ENCODE assay signal across 15 mouse cellular contexts in the genomic region with DNA sequence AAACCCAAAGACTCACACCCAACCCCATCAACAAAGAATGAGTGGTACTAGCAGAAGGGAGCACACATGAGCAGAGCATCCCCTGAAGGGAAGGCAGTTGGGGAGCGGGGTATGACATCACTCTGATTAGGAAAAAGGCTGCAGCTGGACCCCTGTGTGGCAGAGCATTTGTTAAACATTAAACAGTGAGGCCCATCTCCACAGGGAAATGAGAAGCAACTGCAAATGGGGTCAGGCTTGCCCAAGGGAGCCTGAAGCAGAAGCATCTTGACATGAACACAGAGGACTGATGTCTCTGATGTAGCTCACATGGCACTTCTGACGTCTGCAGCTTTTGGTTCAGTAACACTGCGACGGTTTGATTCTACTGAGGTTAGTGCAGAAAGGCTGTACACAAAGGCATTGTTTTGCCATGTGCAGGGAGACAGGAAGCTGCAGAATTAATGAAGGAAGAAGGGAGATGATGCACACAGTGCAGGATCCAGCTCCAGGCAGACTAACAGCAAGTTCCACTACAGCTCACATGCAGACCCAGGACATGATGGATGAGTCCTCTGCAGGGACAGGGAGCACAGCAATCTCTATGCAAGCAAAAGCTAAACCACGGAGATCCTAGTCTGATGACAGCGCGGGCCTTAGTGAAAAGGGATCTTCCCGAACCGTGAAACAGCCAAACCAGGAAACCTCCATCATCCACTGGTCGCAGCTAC.
A peak's percentile ranks its signal among the peaks of the same experiment; 100 is the strongest.
DNase-seq lines count a peak whose midpoint lies in the region; ATAC-seq and TF ChIP-seq lines count a peak whose summit lies in the region.
"Had no signal": no experiment of that assay in that cellular context is flagged by ENCODE, and none has a peak within 500 bp of the region (broad histone marks: within the 10 kb centered on the region; RNA-seq: fewer than 3 reads in every experiment).

No protein-coding gene starts in this region.

- no peak for TF ChIP-seq CTCF in hindbrain, postnatal 0 days (IDR thresholded peaks at IDR 0.05; ENCODE audit: low read depth)

- no peak overlapping the region for H3K9ac ChIP-seq in midbrain, embryonic 11.5 days (ENCODE audit: low read length)
- no peak overlapping the region for H3K9ac ChIP-seq in midbrain, embryonic 16.5 days (ENCODE audit: low read depth, low read length)
- no peak overlapping the region for H3K9ac ChIP-seq in embryonic facial prominence, embryonic 15.5 days
- H3K9ac ChIP-seq in hindbrain, postnatal 0 days (replicated peaks; ENCODE audit: low read length) = no peak overlapping the region
- H3K9ac ChIP-seq: limb, embryonic 15.5 days; lung, embryonic 14.5 days had no signal

- no peak overlapping the region; the same call in 1 of the 2 replicates for H3K27ac ChIP-seq in midbrain, embryonic 11.5 days (ENCODE audit: low read depth, low read length)
- no peak overlapping the region for H3K27ac ChIP-seq in midbrain, embryonic 16.5 days (ENCODE audit: low read length)
- no peak overlapping the region for H3K27ac ChIP-seq in embryonic facial prominence, embryonic 15.5 days (replicated peaks)
- no peak overlapping the region for H3K27ac ChIP-seq in hindbrain, postnatal 0 days
- H3K27ac ChIP-seq: left cerebral cortex, adult 2 months; limb, embryonic 15.5 days had no signal

- H3K27me3 ChIP-seq in midbrain, embryonic 11.5 days (ENCODE audit: control insufficient read depth, insufficient read depth, low read length) = no peaks in the 10 kb centered on the region
- H3K27me3 ChIP-seq in midbrain, embryonic 16.5 days (ENCODE audit: control insufficient read depth, insufficient read depth, low read depth, low read length) = no peaks in the 10 kb centered on the region
- H3K27me3 ChIP-seq in embryonic facial prominence, embryonic 15.5 days = no peaks in the 10 kb centered on the region
- H3K27me3 ChIP-seq in hindbrain, postnatal 0 days (ENCODE audit: insufficient read depth, low read length) = no peaks in the 10 kb centered on the region
- H3K27me3 ChIP-seq: limb, embryonic 15.5 days had no signal

- no peak overlapping the region for H3K4me3 ChIP-seq in midbrain, embryonic 11.5 days (ENCODE audit: low read depth, low read length)
- no peak overlapping the region for H3K4me3 ChIP-seq in midbrain, embryonic 16.5 days (ENCODE audit: low read depth, low read length)
- no peak overlapping the region for H3K4me3 ChIP-seq in embryonic facial prominence, embryonic 15.5 days (replicated peaks)
- H3K4me3 ChIP-seq in hindbrain, postnatal 0 days (ENCODE audit: low read length) = no peak overlapping the region
- H3K4me3 ChIP-seq: left cerebral cortex, adult 2 months; limb, embryonic 15.5 days had no signal

- peak; percentile 82 for DNase-seq in midbrain, embryonic 11.5 days (ENCODE audit: low spot score, missing footprints)
- no peak for DNase-seq in hindbrain, postnatal 0 days (ENCODE audit: low spot score)
- no peak for DNase-seq in lung, postnatal 14 days
- no peak for DNase-seq in gastrocnemius, postnatal 4 days (ENCODE audit: low spot score in 2 of 2)
- no peak for DNase-seq in layer of hippocampus, adult 11-12 months (ENCODE audit: low spot score)
- DNase-seq: cerebellum, adult 2 months; heart, postnatal 4 days; kidney, postnatal 10 days; lung, embryonic 14.5 days; right cerebral cortex, adult 18-20 months; thymus, postnatal 36 days had no signal

- no peaks in the 10 kb centered on the region for H3K9me3 ChIP-seq in midbrain, embryonic 11.5 days (ENCODE audit: control insufficient read depth, low read length)
- H3K9me3 ChIP-seq in midbrain, embryonic 16.5 days (replicated peaks; ENCODE audit: control insufficient read depth, low read length, poor library complexity, severe bottlenecking) = no peaks in the 10 kb centered on the region
- H3K9me3 ChIP-seq in embryonic facial prominence, embryonic 15.5 days (replicated peaks) = no peaks in the 10 kb centered on the region
- H3K9me3 ChIP-seq in hindbrain, postnatal 0 days (ENCODE audit: low read length) = no peaks in the 10 kb centered on the region
- H3K9me3 ChIP-seq: limb, embryonic 15.5 days had no signal

- H3K4me2 ChIP-seq in midbrain, embryonic 11.5 days = no peak overlapping the region
- no peak overlapping the region for H3K4me2 ChIP-seq in midbrain, embryonic 16.5 days (ENCODE audit: low read length)
- H3K4me2 ChIP-seq in embryonic facial prominence, embryonic 15.5 days (replicated peaks) = no peak overlapping the region
- no peak overlapping the region for H3K4me2 ChIP-seq in hindbrain, postnatal 0 days (ENCODE audit: low read depth, low read length)
- H3K4me2 ChIP-seq: limb, embryonic 15.5 days; lung, embryonic 14.5 days had no signal

- WGBS in midbrain, embryonic 11.5 days = 69% methylated on average over 10 of the region's 10 CpGs
- WGBS in midbrain, embryonic 16.5 days = 63% methylated on average over 10 of the region's 10 CpGs
- 61% methylated on average over 10 of the region's 10 CpGs for WGBS in embryonic facial prominence, embryonic 15.5 days
- WGBS in hindbrain, postnatal 0 days = 48% methylated on average over 10 of the region's 10 CpGs

- H3K4me1 ChIP-seq in midbrain, embryonic 11.5 days (ENCODE audit: control insufficient read depth, insufficient read depth, low read length) = peaks cover 11% of the 10 kb centered on the region; the same call in 1 of the 2 replicates
- peaks cover 5% of the 10 kb centered on the region for H3K4me1 ChIP-seq in midbrain, embryonic 16.5 days (ENCODE audit: control insufficient read depth, insufficient read depth, low read length)
- H3K4me1 ChIP-seq in embryonic facial prominence, embryonic 15.5 days = peaks cover 9% of the 10 kb centered on the region; the same call in 1 of the 2 replicates
- no peaks in the 10 kb centered on the region; the same call in 1 of the 2 replicates for H3K4me1 ChIP-seq in hindbrain, postnatal 0 days (ENCODE audit: insufficient read depth, low read length)
- H3K4me1 ChIP-seq: limb, embryonic 15.5 days had no signal

- ATAC-seq in midbrain, embryonic 11.5 days (ENCODE audit: low FRiP score) = peak; percentile 73
- no peak for ATAC-seq in midbrain, embryonic 16.5 days
- peak; percentile 54; the same call in 1 of the 2 replicates for ATAC-seq in embryonic facial prominence, embryonic 15.5 days (ENCODE audit: insufficient number of reproducible peaks, low FRiP score, low TSS enrichment, low read depth)
- ATAC-seq in hindbrain, postnatal 0 days = 0 out of 2 replicates have a peak, but pooled peaks have one; percentile 32

- no peaks in the 10 kb centered on the region for H3K36me3 ChIP-seq in midbrain, embryonic 11.5 days (ENCODE audit: control insufficient read depth, insufficient read depth, low read length)
- H3K36me3 ChIP-seq in midbrain, embryonic 16.5 days (ENCODE audit: control insufficient read depth, insufficient read depth, low read length) = no peaks in the 10 kb centered on the region
- H3K36me3 ChIP-seq in embryonic facial prominence, embryonic 15.5 days = no peaks in the 10 kb centered on the region
- no peaks in the 10 kb centered on the region for H3K36me3 ChIP-seq in hindbrain, postnatal 0 days (ENCODE audit: insufficient read depth, low read length)
- H3K36me3 ChIP-seq: limb, embryonic 15.5 days had no signal
